Mouse (Mus musculus) gastrocnemius, postnatal 25 days (tissue): ENCODE data around the gene Epop. TPM values are rescaled to one million over a fixed set of nuclear protein-coding genes. Genes with fewer than 3 reads are reported as not detected.
A peak's percentile ranks its signal among the peaks of the same experiment; 100 is the strongest.

ENCODE experiments used
- DNase-seq: peaks from one replicate; pipeline ENCODE4 v3.0.0; 2022
- long read RNA-seq, 2 experiments: library from polyadenylated mRNA; stranded (forward); transcript quantifications; one replicate each; pipeline ENCODE4 v2.0.0; 2021
- total RNA-seq, 2 experiments: library from RNA; stranded (reverse); gene quantifications; 1 replicate in 1 of 2; 2 replicates in 1 of 2; pipeline ENCODE4 v1.2.3; 2021

Gene Epop
- 1 to 10 TPM; 1.2 to 1.6 TPM for total RNA-seq
- long read RNA-seq, experiment 1, partial matches to known transcripts: 0 of 3 reads
- long read RNA-seq, experiment 1, other reads (novel, unspliced or antisense): 0 of 3 reads
- long read RNA-seq, experiment 2, partial matches to known transcripts: 0 of 4 reads
- long read RNA-seq, experiment 2, other reads (novel, unspliced or antisense): 2 of 4 reads

DNA sequence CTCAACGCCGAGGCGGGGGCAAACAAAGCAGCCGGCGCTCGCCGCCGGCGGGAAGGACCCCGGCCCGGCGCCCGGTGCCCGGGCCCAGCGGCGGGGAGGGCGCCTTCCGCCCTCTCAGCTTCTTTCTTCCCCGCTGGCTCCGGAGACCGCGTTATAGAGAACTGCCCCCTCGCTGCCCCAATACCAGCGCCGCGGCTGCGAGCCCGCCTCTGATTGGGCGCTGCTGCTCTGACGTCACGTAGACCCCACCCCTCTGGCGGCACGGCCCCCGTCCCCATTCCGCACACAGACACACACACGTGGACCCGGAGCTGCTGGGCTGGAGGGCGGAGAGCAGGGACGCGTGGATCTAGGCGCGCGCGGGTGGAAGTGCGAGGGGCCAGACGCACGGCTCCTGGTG is at the start of gene Epop:
Gene Epop (minus strand): TSS at position 127 of the 400 bp plus-strand sequence.
- DNase-seq: peak; percentile 89

DNA sequence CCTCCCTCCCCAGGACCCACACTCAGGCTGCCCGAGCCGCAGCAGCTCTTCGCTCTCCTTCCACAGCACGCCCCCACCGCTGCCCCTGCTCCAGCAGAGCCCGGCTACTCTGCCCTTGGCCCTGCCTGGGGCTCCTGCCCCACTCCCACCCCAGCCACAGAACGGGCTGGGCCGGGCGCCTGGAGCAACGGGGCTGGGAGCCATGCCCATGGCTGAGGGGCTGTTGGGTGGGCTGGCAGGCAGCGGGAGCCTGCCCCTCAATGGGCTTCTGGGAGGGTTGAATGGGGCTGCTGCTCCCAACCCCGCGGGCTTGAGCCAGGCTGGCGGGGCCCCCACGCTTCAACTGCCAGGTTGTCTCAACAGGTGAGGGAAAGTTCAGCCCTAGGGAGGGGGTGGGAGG is 48.8 kb upstream of the Epop start:
- no peak for DNase-seq

DNA sequence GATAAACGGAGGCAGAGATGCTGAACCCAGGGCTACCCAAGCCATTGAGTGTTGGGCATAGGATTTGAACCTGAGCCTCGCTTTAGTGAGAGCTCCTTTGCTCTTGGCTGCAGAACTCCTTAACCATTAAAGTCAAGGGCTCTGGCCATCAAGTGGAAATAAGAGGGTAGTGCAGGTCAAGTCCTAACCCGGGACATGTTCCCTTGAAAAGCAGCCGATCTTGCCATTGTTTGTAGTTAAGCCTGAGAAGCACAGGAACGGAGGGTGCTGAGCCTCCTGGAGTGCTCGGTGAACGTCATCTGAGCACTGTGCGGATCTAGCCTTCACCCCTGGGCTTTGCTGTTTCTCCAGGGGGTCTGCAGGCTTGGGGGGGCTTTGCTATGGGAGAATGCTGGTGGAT is 48.3 kb upstream of the Epop start:
- DNase-seq: no peak

DNA sequence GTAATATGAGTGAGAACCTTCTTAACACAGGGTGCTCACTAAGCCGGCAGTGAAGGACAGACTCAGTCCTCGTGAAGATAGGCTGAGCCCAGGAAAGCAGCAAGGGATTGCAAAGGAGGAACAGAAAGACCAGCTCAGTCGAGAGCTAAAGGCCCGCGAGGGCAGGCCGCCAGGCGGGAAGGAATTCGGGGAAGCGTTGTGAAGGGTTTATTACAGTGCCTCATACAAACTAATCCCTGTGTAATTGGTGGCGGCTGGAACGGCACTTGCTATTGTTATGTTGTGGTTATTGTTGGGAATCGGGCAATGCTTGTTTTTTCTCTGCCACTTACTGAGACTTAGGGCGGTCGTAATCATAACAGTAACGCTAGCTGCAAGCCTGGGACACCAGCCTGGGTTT is 47.9 kb upstream of the Epop start:
- no peak for DNase-seq

DNA sequence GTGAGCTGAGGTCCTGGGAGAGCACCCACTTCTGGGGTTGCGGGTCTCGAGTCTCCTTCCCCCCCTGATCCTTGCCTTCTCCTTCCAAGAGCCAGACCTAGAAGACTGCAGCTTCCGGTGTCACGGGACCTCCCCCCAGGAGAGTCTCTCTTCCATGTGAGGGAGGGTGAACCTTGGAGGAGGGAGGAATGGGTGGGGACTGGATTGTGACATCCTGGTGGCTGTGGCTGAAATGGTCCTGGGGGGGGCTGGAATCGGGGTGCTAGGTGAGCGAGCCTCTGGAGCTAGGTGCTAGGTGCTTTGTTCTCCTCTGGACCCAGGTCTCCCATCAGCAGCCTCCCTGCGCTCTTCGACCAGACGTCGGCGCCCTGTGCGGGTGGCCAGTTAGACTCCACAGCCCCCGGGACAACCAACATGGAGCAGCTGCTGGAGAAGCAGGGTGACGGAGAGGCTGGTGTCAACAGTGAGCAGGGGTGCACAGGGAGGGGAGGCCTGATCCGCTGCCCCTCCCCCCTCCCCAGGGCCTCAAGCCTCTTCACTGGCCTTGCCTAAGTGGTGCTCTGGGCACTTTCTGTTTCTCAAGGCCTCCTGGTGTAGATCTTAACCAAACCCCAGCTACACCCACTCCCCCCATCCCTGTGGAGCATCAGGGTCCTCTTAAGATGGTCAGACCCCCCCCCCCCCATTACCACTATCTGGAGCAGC is 46.7 kb upstream of the Epop start:
- DNase-seq: no peak

DNA sequence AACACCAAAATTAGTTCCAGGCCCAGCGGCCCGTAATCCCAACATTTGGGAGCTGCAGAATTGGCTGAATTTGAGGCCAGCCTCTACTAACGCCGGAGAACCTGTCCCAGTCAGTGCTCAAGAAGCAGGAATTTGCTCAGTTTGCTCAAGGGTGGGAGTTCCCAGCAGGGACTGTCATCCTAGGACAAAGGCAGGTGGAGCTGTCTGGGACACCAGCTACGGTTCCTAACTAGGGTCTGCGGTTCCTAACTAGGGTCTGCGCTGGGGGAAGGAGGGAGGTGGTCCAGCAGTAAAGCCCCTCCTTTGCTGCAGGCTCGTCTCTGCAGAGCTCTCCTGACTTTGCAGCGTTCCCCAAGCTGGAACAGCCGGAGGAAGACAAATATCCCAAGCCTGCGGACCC is 43.6 kb upstream of the Epop start:
- DNase-seq: no peak

DNA sequence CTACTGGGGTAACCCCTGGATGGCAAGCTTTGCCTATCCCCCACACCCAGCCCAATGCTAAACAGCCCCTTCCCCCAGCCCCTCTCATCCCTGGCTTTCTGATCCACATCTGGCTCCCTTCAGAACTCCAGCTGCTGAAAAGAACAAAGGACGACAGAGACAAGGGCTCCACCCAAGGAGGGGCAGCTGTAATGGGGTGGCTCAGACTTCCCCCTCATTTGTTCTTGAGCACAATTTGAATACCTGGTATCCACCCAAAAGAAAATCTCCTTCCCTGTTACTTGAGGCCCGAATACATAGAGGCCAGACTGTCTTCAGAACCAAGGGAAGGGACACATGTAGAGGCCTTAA is 41.6 kb upstream of the Epop start:
- DNase-seq: no peak

DNA sequence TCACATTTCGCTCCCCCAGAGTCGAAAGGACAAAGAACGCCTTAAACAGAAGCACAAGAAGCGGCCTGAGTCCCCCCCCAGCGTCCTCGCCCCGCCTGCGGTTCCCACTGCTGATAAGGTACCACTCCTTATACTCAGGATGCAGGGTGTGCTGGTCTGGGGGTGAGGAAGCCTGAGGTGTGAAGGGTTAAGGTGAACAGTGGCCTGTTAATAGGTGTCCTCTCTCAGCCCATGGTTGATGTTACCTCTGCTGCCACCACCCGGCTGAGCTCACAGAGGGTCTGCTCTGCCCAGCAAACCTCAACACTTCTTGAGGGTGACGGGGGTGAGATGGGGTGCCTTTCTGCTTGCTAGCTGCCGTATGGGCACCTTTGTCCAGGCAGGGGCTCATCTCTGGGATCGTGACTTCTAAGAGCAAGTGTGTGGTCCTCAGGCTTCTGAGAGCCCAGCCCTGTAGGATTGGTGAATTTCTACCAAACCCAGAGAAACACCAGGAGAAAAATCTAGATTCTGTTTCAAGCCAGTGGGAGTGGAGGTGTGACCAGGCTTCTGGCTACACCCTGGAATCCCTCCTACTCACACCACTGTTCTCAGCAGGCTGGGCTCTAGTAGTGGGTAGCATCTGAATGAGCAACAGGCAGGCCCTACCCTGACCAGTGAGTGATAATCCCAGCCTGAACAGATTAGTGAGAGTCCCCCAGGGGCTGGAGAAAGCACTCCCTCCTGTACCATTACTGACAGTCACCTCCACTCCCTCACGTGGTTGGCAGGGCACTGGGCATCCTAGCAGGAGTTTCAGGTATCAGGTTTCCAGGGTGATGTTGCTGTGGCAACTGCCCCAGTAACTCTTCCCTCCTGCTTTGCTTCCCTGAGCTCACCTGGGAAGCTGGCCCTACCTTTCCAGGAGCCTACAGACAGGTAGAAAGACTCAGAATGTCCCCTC is 41.0 kb upstream of the Epop start:
- no peak for DNase-seq

DNA sequence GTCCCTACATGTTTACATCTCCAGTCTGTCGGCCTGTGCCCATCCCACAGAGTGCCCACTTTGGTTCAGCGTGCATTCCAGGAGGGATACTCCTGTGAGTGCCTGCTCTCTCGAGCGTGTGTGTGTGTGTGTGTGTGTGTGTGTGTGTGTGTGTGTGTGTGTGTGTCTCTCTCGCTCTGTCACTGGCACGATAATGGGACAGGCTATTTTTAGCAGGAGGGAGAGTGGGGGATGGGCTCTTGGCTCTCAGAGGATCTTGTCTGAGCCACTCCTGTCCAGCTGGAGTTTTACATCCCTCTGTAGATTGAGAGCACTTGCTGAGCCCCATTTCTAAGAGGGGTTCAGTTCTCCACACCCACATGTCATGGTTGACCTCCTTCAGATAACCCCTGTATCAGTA is 40.3 kb upstream of the Epop start:
- peak; percentile 64 for DNase-seq

DNA sequence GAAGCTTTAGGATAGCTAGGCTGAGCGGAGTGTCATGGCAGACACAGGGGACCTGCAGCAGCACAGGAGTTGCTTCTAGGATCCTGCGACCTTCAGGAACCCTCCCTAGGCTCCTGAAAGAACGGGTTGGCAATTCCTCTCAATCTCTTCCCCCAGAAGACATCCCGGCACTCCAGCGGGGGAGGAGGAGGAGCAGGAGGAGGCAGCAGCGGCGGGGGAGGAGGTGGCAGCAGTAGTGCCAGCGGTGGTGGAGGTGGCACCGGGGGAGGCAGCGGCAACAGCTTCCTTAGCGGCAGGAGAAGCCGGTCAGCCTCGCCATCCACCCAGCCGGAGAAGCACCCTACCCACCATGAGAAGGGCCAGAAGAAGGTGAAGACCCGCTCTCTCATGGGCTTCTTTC is 39.8 kb upstream of the Epop start:
- DNase-seq: no peak

DNA sequence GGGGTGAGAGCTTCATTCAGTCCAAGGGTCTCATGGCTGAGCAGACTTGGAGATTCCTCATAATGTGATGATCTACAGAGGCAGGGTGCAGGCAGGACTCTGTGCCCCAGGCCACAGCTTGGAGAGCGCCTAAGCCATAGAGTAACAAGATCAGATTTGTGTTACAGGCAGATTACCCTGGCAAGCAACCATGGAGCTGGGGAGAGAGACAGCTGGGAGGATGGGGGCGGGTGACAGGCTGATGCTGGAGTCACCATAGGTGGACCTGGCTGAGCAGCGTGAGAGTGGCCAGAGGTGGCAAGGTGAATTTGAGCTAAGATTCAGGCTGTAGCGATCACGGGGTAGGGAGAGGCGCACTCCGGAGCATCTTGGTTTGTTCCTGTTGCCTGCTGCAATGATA is 38.7 kb upstream of the Epop start:
- DNase-seq: no peak

DNA sequence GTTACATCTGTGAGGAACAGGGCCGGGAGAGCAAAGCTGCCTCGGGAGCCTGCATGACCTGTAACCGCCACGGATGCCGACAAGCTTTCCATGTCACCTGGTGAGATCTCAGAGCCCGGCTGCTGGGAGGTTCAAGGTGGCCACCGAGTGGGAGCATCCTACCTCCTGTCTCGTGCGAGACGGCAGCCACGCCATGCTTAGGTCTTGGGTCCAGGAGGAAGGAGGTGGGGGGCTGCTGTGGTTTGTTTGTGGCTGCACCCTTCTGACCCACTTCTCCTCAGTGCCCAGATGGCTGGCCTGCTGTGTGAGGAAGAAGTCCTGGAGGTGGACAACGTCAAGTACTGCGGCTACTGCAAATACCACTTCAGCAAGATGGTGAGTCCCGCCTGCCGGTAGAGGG is 37.3 kb upstream of the Epop start:
- no peak for DNase-seq

DNA sequence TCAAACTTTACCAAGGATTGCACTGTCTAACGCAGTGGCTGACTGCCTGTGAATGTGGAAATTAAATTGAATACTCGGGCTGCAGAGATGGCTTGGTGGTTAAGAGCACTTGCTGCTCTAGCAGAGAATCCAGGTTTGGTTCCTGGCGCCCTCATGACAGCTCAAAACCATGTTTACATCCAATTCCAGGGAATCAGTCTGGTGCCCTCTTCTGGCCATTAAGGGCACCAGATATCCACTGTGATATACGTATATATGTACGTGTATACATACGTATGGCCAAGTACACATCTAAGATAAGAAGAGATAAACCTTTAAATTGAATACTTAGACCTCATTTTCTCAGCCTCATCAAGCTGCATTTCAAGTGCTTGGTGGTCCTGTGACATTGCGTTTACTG is 36.7 kb upstream of the Epop start:
- no peak for DNase-seq

DNA sequence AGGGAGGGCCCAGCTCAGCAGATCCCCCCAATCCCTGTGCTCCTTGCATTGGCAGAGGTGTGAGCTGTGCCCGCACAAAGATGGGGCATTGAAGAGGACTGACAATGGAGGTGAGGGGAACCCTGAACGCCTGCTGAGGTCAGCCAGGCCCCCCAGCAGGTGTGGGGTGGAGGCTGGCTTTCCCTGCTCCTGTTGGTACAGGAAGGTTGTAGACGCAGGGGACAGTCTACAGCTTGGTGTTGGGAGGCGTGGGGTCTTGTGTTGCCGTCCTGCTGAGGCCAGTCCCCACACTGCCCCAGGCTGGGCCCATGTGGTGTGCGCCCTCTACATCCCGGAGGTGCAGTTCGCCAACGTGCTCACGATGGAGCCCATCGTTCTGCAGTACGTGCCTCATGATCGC is 35.9 kb upstream of the Epop start:
- no peak for DNase-seq

DNA sequence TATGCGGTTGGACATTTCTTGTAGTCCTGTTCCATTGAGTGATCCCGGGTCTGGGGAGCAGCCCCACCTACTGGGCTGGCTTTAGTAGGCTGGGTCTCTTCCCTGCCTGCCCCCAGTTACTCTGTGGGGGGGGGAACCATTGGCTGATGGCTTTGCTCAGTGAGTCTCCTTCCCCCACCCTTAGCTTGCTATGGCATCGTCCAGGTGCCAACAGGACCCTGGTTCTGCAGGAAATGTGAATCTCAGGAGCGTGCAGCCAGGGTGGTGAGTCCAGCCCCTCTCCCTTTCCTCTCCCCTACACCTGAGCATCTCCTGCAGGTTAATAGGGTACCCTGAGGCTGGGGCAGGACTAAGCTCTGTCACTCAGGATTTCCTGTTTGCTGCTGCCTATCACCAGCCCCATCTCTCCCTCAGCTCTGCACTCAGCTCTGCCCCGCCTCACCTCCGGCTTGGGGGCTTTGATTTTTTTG is 35.3 kb upstream of the Epop start:
- no peak for DNase-seq

DNA sequence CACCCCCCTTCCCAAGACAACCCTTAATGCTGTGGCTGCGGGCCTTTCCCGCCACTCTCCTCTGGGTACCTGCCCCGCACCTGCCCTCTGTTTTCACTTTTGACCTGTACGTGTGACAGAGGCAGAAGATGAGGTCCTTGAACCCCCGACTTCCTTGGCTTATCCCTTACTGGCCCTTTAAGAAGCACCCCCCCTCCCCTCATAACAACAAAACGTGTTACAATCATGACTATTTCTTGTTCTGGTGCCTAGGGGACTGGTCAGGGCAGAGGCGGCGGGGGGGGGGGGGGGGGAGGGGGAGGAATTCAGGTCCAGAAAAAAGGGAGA is 34.8 kb upstream of the Epop start:
- DNase-seq: no peak

DNA sequence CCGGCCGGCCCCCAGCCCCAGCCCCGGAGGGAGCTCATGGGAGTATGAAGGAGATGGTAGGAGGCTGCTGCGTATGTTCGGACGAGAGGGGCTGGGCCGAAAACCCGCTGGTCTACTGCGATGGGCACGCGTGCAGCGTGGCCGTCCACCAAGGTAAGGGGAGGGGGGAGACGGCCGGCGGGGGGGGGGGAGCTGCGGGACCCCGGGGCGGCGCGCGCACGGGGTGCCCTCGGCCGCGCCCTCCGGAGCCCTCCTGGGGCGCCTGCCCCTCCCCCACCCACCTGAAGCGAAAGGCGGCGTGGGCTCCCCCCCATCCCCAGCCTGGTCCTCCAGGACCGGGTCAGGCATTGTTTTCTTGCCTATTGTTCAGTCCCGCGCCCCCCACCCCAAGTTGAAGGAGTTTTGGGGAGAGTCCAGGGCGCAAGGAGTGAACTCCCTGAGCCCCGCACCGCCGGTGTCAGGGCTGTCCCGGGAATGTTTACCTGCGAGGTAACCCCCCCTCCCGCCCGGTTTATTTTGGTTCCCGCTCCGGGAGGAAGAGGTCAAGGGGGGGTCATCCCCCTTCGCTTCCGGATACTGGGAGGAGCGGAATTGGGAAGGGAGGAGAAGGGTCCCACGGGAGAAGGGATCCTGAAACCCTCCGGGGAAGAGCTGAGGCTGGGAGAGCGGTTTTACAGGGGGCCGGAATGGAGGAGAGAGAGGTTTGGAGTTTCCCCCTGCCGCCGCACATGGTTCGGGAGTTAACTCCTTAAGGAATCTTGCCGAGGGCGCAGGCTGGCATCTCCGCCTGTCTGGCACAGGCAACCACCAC is 34.2 kb upstream of the Epop start:
- DNase-seq: peak; percentile 58

DNA sequence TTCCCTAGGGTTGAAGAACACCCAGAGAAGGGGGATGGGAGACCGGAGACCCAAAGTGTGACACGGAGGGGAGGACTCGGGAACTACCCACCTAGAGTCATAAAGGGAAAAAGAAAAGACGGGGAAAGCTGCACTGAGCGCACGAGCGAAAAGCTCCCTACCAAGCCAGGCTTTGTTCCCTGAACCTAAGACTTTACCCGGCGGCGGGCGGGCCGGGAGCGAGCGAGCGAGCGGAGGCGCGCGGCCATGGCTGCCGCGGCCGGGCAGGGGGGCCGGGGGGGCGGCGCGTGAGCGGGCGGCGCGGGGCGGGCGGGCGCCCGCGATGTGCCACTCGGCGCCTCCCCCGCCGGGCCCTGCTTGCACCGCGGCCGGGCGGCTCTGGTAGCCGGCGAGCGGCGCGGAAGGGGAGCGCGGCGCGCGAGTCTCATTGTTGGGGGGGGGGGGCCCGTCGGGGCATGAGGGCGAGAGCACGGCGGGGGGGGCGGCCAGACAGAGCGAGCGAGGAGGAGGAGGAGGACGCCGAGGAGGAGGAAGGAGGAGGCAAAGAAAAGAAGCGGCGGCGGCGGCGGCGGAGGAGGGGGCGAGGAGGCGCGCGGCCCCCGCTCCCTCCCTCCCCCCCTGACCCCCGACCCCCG is 33.5 kb upstream of the Epop start, which contains the start of gene Mllt6:
Gene Mllt6 (plus strand): TSS at position 522 of the 635 bp plus-strand sequence.
- peak; percentile 78 for DNase-seq

DNA sequence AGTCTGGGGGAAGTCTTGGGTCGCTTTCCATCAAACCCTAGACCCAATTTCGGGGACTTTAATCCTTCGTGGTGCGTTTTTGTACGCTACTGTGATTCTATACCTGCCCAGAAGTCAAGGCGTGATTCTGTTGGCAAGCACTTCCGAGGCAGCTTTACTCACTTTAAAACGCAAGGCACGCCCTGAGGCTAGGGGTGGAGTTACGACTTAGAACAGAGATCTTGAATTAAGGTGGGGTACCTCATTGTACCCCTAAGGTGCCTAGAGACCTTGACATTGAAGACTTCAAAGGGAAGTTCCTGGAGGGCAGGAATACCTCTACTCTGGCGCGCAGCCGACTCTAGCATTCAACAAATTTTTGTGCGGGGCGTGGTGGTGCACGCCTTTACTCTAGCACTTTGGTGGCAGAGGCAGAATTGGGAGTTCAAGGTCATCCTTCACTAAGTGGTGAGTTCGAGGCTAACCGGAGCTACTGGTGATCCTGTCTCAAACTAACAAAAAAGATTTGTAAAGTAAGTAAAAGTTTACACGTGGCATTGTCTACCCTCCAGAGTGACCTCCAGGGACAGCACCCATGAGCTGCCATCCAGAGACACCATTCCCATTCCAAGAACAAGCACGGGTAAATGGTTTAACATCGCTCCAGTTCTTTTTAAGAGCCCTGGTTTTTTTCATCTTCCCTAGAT is 32.8 kb upstream of the Epop start:
- DNase-seq: no peak

DNA sequence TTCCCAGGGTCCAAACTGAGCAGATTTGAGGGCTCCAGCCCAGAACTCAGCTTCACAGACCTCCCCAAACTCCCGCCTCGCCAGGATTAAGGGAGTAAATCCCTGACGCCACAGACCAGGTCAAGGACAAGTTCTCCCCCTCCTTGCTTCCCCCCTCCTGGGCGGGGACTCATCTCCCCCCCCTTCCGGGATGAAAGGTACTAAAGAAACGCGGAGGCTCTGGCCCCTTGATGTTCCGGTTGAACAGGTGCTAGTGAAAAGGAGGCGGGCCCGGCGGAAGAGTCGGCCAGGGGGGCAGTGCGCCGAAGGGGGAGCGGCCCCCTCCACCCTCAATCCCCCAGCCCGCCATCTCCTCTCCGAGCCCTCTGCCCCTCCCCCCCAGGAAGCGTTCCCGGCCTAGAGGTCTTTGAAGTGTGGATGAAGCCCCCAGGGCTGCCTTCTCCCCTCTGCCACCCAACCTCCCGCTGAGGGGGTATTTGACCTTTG is 32.2 kb upstream of the Epop start:
- peak; percentile 67 for DNase-seq
